Mouse (Mus musculus): ENCODE measurements around the gene Zzz3. TPM values are rescaled to one million over a fixed set of nuclear protein-coding genes. Genes with fewer than 3 reads are reported as not detected.
"Not testable (repeated sequence)": the region's sequence is repeated elsewhere in the genome, so short reads cannot be mapped to it uniquely, and the experiment has no call there.

Gene Zzz3
- total and polyA plus RNA-seq, 2 experiments from 2014 or later = 18.1 to 22.4 TPM

DNA sequence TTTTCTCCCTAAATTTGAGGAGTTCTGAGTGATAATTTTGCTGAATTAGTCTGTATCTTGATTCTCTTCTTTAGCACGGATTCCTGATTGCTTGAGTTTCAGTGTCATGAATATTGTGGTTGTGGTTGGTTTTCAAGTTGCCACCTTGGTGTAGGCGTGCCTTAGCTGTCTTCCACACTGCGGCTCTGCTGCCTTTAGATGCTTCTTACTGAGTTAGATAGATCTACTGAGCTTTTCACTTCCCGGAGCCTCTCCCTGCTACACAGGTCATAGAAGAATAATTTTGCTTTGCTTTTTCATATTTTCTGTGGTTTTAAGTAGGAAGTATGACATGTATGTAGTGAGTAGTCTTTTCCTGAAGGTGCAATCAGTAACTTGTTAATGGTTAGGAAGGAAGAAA lies 47.5 kb downstream of the Zzz3 start:
- Histone ChIP-seq H3K9ac (replicated peaks; ENCODE audit: low read depth, low read length) (no peak overlapping the region), H3K36me3 (replicated peaks; ENCODE audit: control insufficient read depth, insufficient read depth, low read length) (peaks cover 5% of the 10 kb centered on the region; the same call in 1 of the 2 replicates), H3K9me3 (replicated peaks; ENCODE audit: control insufficient read depth, low read length) (no peaks in the 10 kb centered on the region), H3K4me1 (ENCODE audit: control insufficient read depth, insufficient read depth) (no peaks in the 10 kb centered on the region), H3K4me2 (ENCODE audit: low read depth, low read length) (no peak overlapping the region), H3K27ac (ENCODE audit: low read depth) (no peak overlapping the region), H3K27me3 (ENCODE audit: control insufficient read depth, insufficient read depth, low read length) (no peaks in the 10 kb centered on the region), H3K4me3 (ENCODE audit: low read depth, low read length) (no peak overlapping the region)
- TF ChIP-seq EP300 (IDR thresholded peaks at IDR 0.05; ENCODE audit: low read depth) (no peak), CTCF (IDR thresholded peaks at IDR 0.05; ENCODE audit: low read depth) (no peak)
- no peak for ATAC-seq (ENCODE audit: insufficient read depth, low read depth)
- 91% methylated on average over 4 of the region's 4 CpGs for WGBS
- DNase-seq (ENCODE audit: low spot score) = no peak

DNA sequence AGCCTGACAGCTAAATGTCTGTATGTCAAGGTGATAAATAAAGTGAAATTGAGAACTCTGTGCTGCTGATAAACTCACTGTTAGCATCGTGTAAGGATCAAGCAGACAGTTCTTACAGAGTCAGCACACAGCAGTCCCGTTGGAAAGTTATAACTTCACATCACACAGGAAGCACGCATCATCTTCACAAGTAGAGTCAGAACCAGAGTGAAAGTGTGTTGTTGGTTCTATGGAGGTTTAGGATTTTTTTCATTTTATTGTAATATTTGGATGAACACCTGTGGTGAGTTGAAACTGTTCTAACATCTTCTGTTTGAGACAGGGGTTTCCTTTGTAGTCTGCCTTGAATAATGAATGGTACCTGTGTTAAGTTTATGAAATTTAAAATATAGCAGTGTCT lies 48.8 kb downstream of the Zzz3 start:
- Histone ChIP-seq H3K36me3 (replicated peaks; ENCODE audit: control insufficient read depth, insufficient read depth, low read length) (peaks cover 4% of the 10 kb centered on the region), H3K9ac (replicated peaks; ENCODE audit: low read depth, low read length) (no peak overlapping the region), H3K4me3 (ENCODE audit: low read depth, low read length) (no peak overlapping the region), H3K4me2 (ENCODE audit: low read depth, low read length) (no peak overlapping the region), H3K4me1 (ENCODE audit: control insufficient read depth, insufficient read depth) (no peaks in the 10 kb centered on the region), H3K9me3 (replicated peaks; ENCODE audit: control insufficient read depth, low read length) (no peaks in the 10 kb centered on the region), H3K27me3 (ENCODE audit: control insufficient read depth, insufficient read depth, low read length) (no peaks in the 10 kb centered on the region), H3K27ac (ENCODE audit: low read depth) (no peak overlapping the region)
- TF ChIP-seq CTCF (IDR thresholded peaks at IDR 0.05; ENCODE audit: low read depth) = no peak
- TF ChIP-seq EP300 (IDR thresholded peaks at IDR 0.05; ENCODE audit: low read depth) = no peak
- DNase-seq (ENCODE audit: low spot score) = no peak
- ATAC-seq (ENCODE audit: insufficient read depth, low read depth) = no peak
- 67% methylated on average over 3 of the region's 3 CpGs for WGBS

DNA sequence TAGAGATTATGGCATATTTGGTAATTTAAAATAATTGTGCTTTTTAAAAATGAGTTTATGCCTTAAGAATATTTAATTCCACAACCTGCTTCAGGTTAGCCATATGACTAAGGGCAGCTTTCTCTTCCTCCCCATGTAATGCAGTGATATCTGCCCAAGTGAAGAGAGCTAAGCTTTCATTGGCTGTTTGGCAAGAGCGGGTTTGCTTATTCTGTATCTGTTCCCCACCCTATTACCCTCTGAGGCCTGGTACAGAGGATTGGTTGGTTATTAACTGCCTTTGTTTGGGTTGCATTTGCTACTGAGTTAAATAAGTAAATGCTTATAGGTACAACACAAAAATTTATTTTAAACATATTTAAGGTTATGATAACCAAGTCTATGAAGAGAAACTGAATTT lies 51.7 kb downstream of the Zzz3 start:
- Histone ChIP-seq H3K4me3 (ENCODE audit: low read depth, low read length) (no peak overlapping the region), H3K9me3 (replicated peaks; ENCODE audit: control insufficient read depth, low read length) (no peaks in the 10 kb centered on the region), H3K27me3 (ENCODE audit: control insufficient read depth, insufficient read depth, low read length) (no peaks in the 10 kb centered on the region), H3K36me3 (replicated peaks; ENCODE audit: control insufficient read depth, insufficient read depth, low read length) (peaks cover 32% of the 10 kb centered on the region), H3K9ac (replicated peaks; ENCODE audit: low read depth, low read length) (no peak overlapping the region), H3K4me1 (ENCODE audit: control insufficient read depth, insufficient read depth) (no peaks in the 10 kb centered on the region), H3K27ac (ENCODE audit: low read depth) (no peak overlapping the region), H3K4me2 (ENCODE audit: low read depth, low read length) (no peak overlapping the region)
- no peak for TF ChIP-seq CTCF (IDR thresholded peaks at IDR 0.05; ENCODE audit: low read depth)
- no peak for TF ChIP-seq EP300 (IDR thresholded peaks at IDR 0.05; ENCODE audit: low read depth)
- ATAC-seq (ENCODE audit: insufficient read depth, low read depth) = no peak
- 93% methylated on average over 1 of the region's 1 CpGs for WGBS
- DNase-seq (ENCODE audit: low spot score) = no peak

DNA sequence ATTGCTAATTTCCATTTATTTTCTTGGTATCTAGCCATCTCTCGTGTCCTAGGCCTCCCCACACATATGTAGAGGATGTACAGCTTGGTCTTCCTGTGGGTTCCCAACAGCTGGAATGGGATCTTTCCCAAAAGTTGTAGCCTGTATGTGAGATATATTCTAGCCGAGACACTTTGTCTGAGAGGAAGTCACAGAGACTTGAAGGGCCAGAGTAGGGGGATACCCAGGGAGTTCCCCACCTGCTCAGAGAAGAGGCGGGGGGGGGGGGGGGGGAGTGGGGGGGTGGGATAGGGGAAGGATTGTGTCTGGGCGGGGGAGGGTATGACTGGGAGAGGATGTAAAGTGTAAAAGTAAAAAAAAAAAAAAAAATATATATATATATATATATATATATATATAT lies 57.9 kb downstream of the Zzz3 start:
- TF ChIP-seq EP300 (IDR thresholded peaks at IDR 0.05; ENCODE audit: low read depth) (no peak), CTCF (IDR thresholded peaks at IDR 0.05; ENCODE audit: low read depth) (no peak)
- 84% methylated on average over 3 of the region's 4 CpGs for WGBS
- H3K4me1 ChIP-seq (ENCODE audit: control insufficient read depth, insufficient read depth) = no peaks in the 10 kb centered on the region
- no peaks in the 10 kb centered on the region for H3K27me3 ChIP-seq (ENCODE audit: control insufficient read depth, insufficient read depth, low read length)
- no peak overlapping the region for H3K4me2 ChIP-seq (ENCODE audit: low read depth, low read length)
- ATAC-seq (ENCODE audit: insufficient read depth, low read depth) (no peak), DNase-seq (ENCODE audit: low spot score) (no peak)
- H3K36me3 ChIP-seq (replicated peaks; ENCODE audit: control insufficient read depth, insufficient read depth, low read length) = peaks cover 71% of the 10 kb centered on the region
- H3K9me3 ChIP-seq (replicated peaks; ENCODE audit: control insufficient read depth, low read length) = no peaks in the 10 kb centered on the region
- H3K27ac ChIP-seq (ENCODE audit: low read depth) = no peak overlapping the region
- no peak overlapping the region for H3K4me3 ChIP-seq (ENCODE audit: low read depth, low read length)
- H3K9ac ChIP-seq (replicated peaks; ENCODE audit: low read depth, low read length) = no peak overlapping the region

DNA sequence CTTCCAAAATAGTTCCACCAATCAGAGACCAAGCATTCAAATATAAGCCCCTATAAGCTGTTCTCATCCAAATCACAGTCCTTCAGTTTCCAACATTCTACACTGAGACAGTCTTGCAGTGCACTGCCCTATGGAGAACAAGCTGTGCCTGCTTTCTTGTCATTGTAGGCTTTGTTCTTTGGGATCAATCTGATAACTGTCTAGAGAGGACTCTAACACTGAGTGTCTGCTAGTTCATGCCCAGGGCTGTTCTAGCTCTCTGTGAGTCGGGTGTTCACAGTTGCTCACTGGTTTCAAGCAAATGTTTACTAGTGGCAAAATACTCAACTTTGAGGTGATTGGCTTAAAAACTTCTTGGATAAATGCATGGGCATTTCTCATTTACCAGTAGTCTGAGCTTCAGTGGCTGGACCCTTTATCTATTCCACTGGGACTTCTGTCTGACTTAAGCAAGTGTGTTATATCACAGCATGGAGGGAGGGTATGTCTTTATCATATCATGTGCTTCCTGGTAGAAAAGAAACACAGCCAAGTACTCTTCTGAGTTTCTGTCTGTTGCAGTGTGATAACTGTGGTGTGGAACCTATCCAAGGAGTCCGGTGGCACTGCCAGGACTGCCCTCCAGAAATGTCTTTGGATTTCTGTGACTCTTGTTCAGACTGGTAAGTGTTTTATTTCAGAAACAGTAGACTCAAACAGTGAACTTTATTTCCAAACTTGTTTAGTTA lies 62.2 kb downstream of the Zzz3 start:
- WGBS = 36% methylated on average over 2 of the region's 2 CpGs
- no peaks in the 10 kb centered on the region for H3K9me3 ChIP-seq (replicated peaks; ENCODE audit: control insufficient read depth, low read length)
- H3K4me3 ChIP-seq (ENCODE audit: low read depth, low read length) = no peak overlapping the region
- no peak overlapping the region for H3K9ac ChIP-seq (replicated peaks; ENCODE audit: low read depth, low read length)
- peaks cover 55% of the 10 kb centered on the region for H3K36me3 ChIP-seq (replicated peaks; ENCODE audit: control insufficient read depth, insufficient read depth, low read length)
- H3K4me1 ChIP-seq (ENCODE audit: control insufficient read depth, insufficient read depth) = 0 out of 2 replicates have a peak, but pooled peaks cover 5% of the 10 kb centered on the region
- TF ChIP-seq EP300 (IDR thresholded peaks at IDR 0.05; ENCODE audit: low read depth) = peak; percentile 10; the same call in 1 of the 2 replicates
- TF ChIP-seq CTCF (IDR thresholded peaks at IDR 0.05; ENCODE audit: low read depth) = no peak
- no peak overlapping the region for H3K4me2 ChIP-seq (ENCODE audit: low read depth, low read length)
- peak overlapping the region; percentile 56 for H3K27ac ChIP-seq (ENCODE audit: low read depth)
- peak; percentile 66; the same call in 1 of the 2 replicates for ATAC-seq (ENCODE audit: insufficient read depth, low read depth)
- DNase-seq (ENCODE audit: low spot score) = no peak
- no peaks in the 10 kb centered on the region for H3K27me3 ChIP-seq (ENCODE audit: control insufficient read depth, insufficient read depth, low read length)

DNA sequence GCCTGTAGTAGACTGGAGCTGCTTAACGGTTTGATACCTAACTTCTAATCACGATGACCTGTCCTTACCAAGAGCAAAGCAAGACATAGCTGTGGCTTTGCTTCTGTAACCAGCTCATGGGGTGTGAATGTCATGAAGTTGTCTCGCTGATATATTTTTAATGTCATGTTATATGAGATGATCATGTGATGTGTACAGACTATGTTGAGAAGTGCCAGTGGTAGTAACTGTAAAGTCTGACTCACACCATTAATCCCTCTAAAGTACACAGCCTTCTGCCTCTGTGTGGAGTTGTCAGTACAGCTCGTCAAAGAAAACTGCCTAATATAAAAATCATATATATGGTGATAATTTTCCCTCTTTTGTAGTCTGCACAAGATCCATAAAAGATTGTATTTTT lies 63.6 kb downstream of the Zzz3 start:
- not testable (repeated sequence) for DNase-seq (ENCODE audit: low spot score); H3K9me3 ChIP-seq (replicated peaks; ENCODE audit: control insufficient read depth, low read length); H3K4me1 ChIP-seq (ENCODE audit: control insufficient read depth, insufficient read depth); H3K9ac ChIP-seq (replicated peaks; ENCODE audit: low read depth, low read length); H3K27ac ChIP-seq (ENCODE audit: low read depth); ATAC-seq (ENCODE audit: insufficient read depth, low read depth); H3K4me3 ChIP-seq (ENCODE audit: low read depth, low read length); H3K27me3 ChIP-seq (ENCODE audit: control insufficient read depth, insufficient read depth, low read length); H3K4me2 ChIP-seq (ENCODE audit: low read depth, low read length)
- WGBS = 78% methylated on average over 4 of the region's 4 CpGs
- peaks cover 54% of the 10 kb centered on the region for H3K36me3 ChIP-seq (replicated peaks; ENCODE audit: control insufficient read depth, insufficient read depth, low read length)

Data from heart, postnatal 0 days (tissue).